Mouse (Mus musculus) R1 (cell line): Measurements from ENCODE around the gene Hdx.
A peak's percentile ranks its signal among the peaks of the same experiment; 100 is the strongest.

Experiments
- DNase-seq: peaks from one replicate; pipeline ENCODE4 v3.0.0-alpha.2; 2018; ENCODE audit warnings: low read depth, low spot score

Hdx gene

DNA sequence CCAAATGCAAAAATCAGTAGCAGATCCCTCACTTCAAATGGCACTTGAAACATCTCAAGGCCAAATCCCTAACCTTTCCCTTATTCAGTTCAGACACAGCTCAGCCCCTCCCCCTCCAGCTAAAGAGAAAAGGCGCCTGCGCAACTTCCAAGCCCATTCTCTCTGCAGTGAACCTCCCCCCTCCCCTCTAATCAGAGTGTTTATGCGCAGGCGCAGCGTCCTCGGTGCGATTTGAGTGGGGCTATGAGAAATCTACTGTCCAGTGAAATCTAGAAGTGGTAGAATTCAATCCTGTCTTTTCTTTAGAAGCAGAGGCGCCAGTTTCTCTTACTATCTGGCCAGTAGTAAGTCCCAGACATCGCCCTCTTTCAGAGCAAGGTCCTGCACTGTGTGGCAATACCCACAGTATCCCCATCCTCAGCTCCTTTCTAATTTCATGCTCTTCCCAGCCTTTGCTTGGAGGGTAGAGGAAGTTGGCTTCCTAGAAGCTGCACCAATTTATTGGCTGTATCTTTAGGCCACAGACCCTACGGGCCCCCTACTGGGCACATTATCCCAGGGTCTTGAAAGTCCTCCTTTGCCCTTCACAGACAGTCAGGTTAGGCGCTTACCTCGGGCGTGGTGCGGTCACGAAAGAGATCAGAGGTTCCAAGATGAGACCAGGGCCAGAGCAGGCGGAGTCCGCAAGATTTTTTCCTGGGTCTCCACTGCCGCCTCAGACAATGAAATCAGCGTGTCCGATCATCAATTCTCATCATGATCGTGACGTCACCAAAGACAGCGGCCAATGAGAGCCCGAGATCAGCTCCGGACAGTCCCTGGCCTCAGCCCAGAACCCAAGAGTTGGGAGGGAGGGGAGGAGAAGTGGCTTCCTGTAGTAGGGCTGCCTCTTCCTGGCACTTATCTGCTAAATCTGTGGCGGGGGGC lies at the start of gene Hdx:
Gene Hdx (minus strand): TSS at position 724 of the 927 bp plus-strand sequence.
- DNase-seq, result peak; percentile 80

DNA sequence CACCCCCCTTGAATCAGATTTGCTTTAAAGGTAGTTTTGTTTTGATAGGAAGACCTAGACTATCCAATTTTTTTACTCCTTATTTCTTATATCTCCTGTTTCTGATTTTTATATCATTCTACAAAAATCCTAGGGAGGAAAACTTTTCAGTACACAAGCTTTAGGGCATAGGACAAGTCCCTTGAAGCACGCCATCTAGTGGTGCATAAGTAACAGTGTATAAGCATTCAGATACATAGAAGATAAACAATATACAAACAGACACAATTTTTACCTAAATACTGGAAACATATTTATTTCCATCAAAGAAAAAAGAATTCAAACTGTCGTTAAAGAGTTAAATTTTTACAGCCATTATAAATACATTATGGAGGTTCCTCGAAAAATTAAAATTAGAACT lies 11.2 kb downstream of the Hdx start:
- DNase-seq, result peak; percentile 4

DNA sequence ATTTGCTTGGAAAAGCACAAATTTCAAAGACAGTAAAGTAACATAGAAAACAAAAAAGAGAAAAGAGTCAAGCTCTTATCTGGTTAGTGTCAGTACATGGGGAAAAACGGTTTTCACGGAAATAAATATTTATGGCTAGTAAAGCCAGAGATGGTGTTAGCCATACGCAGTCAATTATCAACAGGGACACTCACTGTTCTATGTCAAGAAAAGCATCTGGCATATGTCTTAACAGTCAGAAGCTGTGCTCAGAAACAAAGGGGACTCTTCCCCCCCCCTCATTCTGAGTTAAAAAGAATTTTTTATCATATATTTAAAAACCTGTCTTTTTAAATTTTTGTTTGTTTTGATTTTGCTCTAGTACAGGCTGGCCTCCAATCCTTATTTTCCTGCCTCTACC lies 25.2 kb downstream of the Hdx start:
- DNase-seq, result no peak

DNA sequence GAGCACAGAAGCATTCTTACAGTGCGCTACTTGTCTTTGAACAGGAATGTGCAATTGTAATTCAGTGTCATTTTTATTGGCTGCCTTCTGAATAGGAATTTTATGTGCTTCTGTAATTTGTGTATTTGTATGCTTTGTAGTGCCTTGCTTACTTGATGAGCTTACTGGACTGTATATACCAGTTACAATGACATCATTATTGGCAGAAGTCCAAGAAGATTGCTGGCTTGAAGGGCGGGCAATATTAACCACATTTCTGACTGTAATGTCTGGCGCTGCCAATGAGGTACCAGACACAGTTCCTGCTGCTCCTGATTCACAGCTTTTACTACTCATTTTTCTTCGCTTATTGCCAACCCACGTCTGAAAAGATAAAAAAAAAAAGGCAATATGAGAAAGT lies 36.5 kb downstream of the Hdx start:
- no peak for DNase-seq

DNA sequence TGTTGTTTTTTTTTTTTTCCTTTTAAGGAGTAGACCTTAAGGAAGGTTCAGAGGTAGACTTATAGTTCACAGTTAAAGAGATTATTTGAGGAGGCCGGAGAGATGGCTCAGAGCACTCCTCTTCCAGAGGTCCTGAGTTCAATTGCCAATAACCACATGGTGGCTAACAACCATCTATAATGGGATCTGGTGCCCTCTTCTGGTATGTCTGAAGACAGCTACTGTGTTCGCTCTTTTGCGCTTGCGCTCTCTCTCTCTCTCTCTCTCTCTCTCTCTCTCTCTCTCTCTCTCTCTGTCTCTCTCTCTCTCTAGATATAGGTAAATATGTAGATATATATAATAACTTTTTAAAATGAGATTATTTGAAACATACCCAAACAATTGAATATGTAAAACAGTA lies 38.2 kb downstream of the Hdx start:
- peak; percentile 6 for DNase-seq

DNA sequence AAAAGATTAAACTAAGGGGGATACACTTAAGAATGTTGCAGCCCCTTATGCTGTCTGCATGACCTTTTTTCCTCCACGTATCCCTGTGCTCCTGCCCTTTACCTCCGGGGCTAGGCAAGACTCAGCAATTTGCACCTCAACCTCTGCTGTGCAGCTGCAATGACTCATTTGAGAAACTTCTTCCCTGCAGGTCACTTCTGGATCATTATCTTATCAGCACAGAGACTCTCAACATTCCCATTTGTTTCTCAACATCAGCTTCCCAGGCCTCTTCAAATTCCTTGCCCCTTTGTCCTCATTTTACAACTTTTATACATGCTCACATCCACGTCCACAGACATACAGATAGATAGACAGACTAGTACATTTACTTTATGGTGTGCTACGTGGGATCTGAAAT lies 51.9 kb downstream of the Hdx start:
- DNase-seq, result no peak

DNA sequence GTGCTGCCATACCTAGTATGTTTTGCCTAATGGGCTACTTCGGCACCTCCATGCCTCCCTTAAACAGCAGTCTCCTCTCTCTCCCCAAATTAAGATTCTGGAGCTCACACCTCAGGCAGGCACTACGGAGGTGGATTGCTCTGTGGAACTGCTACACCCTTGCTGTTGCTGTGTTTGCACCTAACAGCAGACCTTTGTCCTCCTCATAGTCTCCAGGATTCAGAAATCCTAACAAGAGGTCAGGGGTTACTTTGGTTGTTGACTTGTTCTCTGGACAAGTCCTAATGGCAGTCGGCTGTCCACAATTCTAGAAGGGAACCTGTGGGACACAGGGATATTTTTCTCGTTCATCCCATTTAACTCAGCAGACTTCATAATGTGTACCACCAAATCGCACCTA lies 56.3 kb downstream of the Hdx start:
- DNase-seq, result no peak

DNA sequence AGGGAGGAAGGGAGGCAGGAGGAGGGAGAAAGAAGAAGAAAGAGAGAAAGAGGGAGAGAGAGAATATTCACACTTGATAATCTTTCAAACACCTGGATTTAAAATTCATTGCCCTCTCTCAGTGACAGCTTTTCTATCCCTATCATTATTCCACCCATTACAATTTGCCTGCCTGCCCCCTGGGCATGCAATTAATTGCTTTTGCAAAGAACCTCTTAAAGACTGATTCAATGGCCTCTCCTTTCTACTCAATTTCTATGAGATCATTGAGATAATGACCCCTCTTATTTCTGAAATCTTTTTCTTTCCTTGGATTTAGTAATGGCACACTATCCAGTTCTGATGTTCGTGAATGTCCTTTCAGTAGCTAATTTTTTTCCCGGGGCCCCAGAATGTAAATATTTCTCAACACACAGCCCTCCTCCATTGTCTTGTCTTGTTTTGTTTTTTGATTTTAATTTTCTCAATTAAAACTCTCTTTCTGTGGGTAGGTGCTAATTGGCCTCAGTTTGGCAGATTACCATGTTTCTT lies 99.2 kb downstream of the Hdx start:
- no peak for DNase-seq

DNA sequence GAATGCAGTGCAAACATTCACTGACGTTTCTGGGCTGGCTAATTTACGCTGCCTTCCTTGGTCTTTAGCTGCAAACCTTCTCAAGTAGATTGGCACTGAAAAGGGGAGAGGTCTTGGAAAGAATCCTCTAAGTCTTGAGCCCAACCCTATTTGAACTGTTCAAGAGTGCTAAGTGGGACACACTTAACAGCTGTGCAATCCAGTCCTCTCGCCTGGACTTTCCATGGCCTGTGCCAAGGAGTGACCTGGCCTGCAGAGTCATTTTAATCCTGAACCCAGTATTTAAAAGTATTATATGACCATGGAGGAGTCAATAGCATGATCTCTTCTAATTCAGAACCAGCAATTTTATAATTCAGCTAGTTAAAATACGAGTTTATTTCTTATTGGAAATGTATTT lies 109.3 kb downstream of the Hdx start:
- no peak for DNase-seq

DNA sequence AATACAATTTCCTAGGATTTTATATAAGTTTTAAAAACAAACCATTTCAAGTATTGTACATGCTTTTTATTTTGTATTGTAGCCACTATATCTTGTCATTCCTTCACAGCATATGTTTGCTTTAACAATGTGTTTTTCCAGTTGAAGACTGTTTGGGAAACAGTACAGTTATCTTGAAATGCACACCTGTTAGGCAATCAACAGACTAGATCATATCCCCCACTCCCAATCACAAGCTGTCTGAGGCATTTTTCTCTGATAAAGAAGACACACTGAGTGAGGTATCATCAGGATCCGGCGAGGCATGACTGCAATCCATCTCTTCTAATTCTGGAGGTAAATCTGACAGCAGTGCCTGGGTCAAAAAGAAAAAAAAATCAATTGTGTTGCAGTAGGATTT lies 119.8 kb downstream of the Hdx start:
- DNase-seq, result no peak

DNA sequence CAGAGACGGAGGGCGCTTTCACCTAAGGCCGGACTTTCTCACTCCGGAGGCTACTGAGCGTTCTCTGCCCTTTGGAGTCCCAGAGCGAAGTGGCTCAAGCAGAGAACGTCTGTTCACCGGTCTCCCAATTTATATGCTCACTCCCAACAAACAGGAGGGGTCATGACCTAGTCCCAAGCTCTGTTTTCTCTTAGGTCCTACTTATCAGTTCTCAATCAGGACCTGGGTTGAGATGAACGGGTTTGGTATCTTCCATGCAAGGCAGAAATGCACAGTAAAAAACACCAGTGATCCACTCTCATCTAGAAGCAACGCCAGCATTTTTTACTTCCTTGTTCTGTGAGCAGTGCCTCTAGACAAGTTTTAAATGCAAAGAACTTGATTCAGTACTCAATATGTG lies 159.0 kb downstream of the Hdx start, which contains the start of gene Rps6ka6:
Gene Rps6ka6 (minus strand): TSS at position 101 of the 400 bp plus-strand sequence.
- DNase-seq, result no peak
